Mouse (Mus musculus) liver, embryonic 11.5 days (tissue): Measurements from ENCODE around the gene Baz2b. TPM values are rescaled to one million over a fixed set of nuclear protein-coding genes. Genes with fewer than 3 reads are reported as not detected.

Experiments used
- ATAC-seq: fragments of 200-750 bp; cut with Nextera tagmentation; replicated peaks from 2 replicates; pipeline ENCODE4 v1.8.0; 2017; ENCODE audit warnings: moderate number of reproducible peaks, mild to moderate bottlenecking, moderate TSS enrichment, moderate library complexity; ENCODE audit not compliant: low FRiP score
- DNase-seq: peaks from one replicate; pipeline ENCODE4 v3.0.0-alpha.2; 2017; ENCODE audit warnings: low spot score
- H3K27ac ChIP-seq: fragments of 300-500 bp; sonication (generic); 2 replicates; pipeline ENCODE4 v1.5.1; 2014; ENCODE audit warnings: mild to moderate bottlenecking, low read depth, low read length, control low read depth
- H3K27me3 ChIP-seq: fragments of 300-500 bp; sonication (generic); replicated peaks from 2 replicates; pipeline ENCODE4 v1.6.1; 2014; ENCODE audit warnings: low read length, mixed read lengths; ENCODE audit not compliant: control insufficient read depth, insufficient read depth
- H3K36me3 ChIP-seq: fragments of 300-500 bp; sonication (generic); 2 replicates; pipeline ENCODE4 v1.6.1; 2014; ENCODE audit warnings: mild to moderate bottlenecking, low read length, moderate library complexity, mixed read lengths; ENCODE audit not compliant: control insufficient read depth, insufficient read depth
- H3K4me1 ChIP-seq: fragments of 300-500 bp; sonication (generic); replicated peaks from 2 replicates; pipeline ENCODE4 v1.6.1; 2014; ENCODE audit warnings: low read length, mixed read lengths; ENCODE audit not compliant: control insufficient read depth, insufficient read depth
- H3K4me2 ChIP-seq: fragments of 300-500 bp; sonication (generic); 2 replicates; pipeline ENCODE4 v1.6.1; 2014; ENCODE audit warnings: mild to moderate bottlenecking, control low read depth, moderate library complexity
- H3K4me3 ChIP-seq: fragments of 300-500 bp; sonication (generic); 2 replicates; pipeline ENCODE4 v1.5.1; 2014; ENCODE audit warnings: low read depth, low read length, control low read depth
- H3K9ac ChIP-seq: fragments of 300-500 bp; sonication (generic); 2 replicates; pipeline ENCODE4 v1.6.1; 2014; ENCODE audit warnings: low read depth, low read length, control low read depth
- H3K9me3 ChIP-seq: fragments of 300-500 bp; sonication (generic); 2 replicates; pipeline ENCODE4 v1.6.1; 2016; ENCODE audit warnings: low read length, inconsistent platforms, mixed read lengths; ENCODE audit not compliant: control insufficient read depth
- WGBS: fragments of 180-500 bp; shearing (Covaris S2); extraction: QIAGEN DNeasy Blood & Tissue Kit; methylation state at CpG from one replicate; pipeline ENCODE4 v1.1.7; 2014; 5-methylcytosine and 5-hydroxymethylcytosine counted together
- polyA plus RNA-seq: library from polyadenylated mRNA; unstranded; fragments of >200 nt; fragmentation: Nextera tagmentation; extraction: Ambion mirVana; gene quantifications from 2 replicates; pipeline ENCODE4 v1.2.1, GENCODE M21; 2014

The Baz2b gene
- polyA plus RNA-seq, 1 experiment from 2014 or later, result 35.2 TPM

- Histone ChIP-seq H3K4me1 (peaks cover 4% of the 10 kb centered on the region), H3K4me2 (no peak overlapping the region), H3K9ac (no peak overlapping the region), H3K27ac (no peak overlapping the region), H3K4me3 (no peak overlapping the region), H3K27me3 (no peaks in the 10 kb centered on the region), H3K36me3 (no peaks in the 10 kb centered on the region), H3K9me3 (no peaks in the 10 kb centered on the region)
- no peak for ATAC-seq
- no peak for DNase-seq
- 64% methylated on average over 5 of the region's 5 CpGs for WGBS
These were observed 138.7 kb downstream of the Baz2b start for GRCm38 (mm10) chr2:60070938-60071337.

DNA sequence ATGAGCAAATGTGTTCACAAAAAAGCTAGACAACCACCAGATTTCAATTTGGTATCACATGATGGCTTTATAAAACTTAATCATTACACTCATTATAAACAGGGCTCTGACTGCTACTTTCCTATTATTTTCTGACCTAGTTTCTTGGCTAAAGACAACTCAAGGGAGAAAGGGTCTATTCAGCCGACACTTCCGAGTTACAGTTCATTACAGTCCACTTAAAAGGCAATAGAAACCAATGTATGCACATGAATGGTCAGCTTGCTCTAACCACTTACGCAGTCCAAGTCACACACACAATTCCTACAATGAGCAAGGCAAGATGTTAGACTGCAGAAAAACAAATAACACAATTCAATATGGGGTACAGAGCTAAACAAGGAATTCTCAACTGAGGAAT is 141.2 kb downstream of the Baz2b start:
- no peaks in the 10 kb centered on the region; the same call in none of the 2 replicates for H3K4me1 ChIP-seq
- H3K9me3 ChIP-seq, result no peaks in the 10 kb centered on the region
- no peak overlapping the region for H3K9ac ChIP-seq
- H3K4me3 ChIP-seq, result no peak overlapping the region
- WGBS, result 87% methylated on average over 3 of the region's 3 CpGs
- H3K36me3 ChIP-seq, result no peaks in the 10 kb centered on the region
- DNase-seq (no peak), ATAC-seq (no peak)
- H3K27me3 ChIP-seq, result no peaks in the 10 kb centered on the region
- no peak overlapping the region for H3K27ac ChIP-seq
- H3K4me2 ChIP-seq, result no peak overlapping the region

DNA sequence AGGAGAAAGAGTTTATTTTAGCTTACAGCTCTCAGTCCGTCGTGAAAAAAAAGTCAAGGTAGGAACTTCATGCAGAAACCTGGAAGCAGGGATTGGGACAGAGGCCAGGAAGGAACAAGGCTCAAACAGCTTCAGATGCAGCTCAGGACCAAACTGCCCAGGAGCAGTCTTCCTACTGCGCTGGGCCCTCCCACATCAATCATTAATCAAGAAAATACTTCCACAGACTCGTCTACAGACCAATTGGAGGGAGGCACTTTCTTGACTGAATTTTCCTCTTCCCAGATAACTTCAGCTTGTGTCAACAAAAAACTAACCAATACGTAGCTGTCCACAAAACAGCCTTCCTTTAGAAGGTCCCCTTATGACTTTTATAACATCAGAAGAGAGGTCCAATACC is 144.2 kb downstream of the Baz2b start:
- H3K27me3 ChIP-seq, result no peaks in the 10 kb centered on the region
- WGBS, result 83% methylated on average over 5 of the region's 5 CpGs
- no peaks in the 10 kb centered on the region for H3K9me3 ChIP-seq
- no peaks in the 10 kb centered on the region for H3K36me3 ChIP-seq
- no peak overlapping the region for H3K4me3 ChIP-seq
- H3K4me1 ChIP-seq, result no peaks in the 10 kb centered on the region
- ATAC-seq (no peak), DNase-seq (no peak)
- H3K27ac ChIP-seq, result no peak overlapping the region
- H3K9ac ChIP-seq, result no peak overlapping the region
- H3K4me2 ChIP-seq, result no peak overlapping the region

- DNase-seq, result no peak
- no peaks in the 10 kb centered on the region for H3K27me3 ChIP-seq
- 87% methylated on average over 1 of the region's 1 CpGs for WGBS
- no peak overlapping the region for H3K27ac ChIP-seq
- H3K4me2 ChIP-seq, result no peak overlapping the region
- no peaks in the 10 kb centered on the region for H3K9me3 ChIP-seq
- H3K4me1 ChIP-seq, result peaks cover 4% of the 10 kb centered on the region
- no peak overlapping the region for H3K9ac ChIP-seq
- no peak overlapping the region for H3K4me3 ChIP-seq
- no peak for ATAC-seq
- H3K36me3 ChIP-seq, result no peaks in the 10 kb centered on the region
These were observed 149.4 kb downstream of the Baz2b start for GRCm38 (mm10) chr2:60060185-60060775.

- Histone ChIP-seq H3K27ac (no peak overlapping the region), H3K9ac (no peak overlapping the region), H3K36me3 (no peaks in the 10 kb centered on the region), H3K9me3 (no peaks in the 10 kb centered on the region), H3K4me3 (no peak overlapping the region), H3K4me1 (peaks cover 4% of the 10 kb centered on the region), H3K4me2 (no peak overlapping the region), H3K27me3 (no peaks in the 10 kb centered on the region)
- DNase-seq (no peak), ATAC-seq (peak; percentile 34; the same call in 1 of the 2 replicates)
- WGBS, result 91% methylated on average over 5 of the region's 5 CpGs
These were observed 150.3 kb downstream of the Baz2b start for GRCm38 (mm10) chr2:60059300-60059699.

- ATAC-seq (no peak), DNase-seq (no peak)
- no peaks in the 10 kb centered on the region for H3K36me3 ChIP-seq
- 57% methylated on average over 4 of the region's 4 CpGs for WGBS
- no peaks in the 10 kb centered on the region for H3K9me3 ChIP-seq
- no peaks in the 10 kb centered on the region for H3K27me3 ChIP-seq
- H3K4me3 ChIP-seq, result no peak overlapping the region
- H3K9ac ChIP-seq, result no peak overlapping the region
- H3K27ac ChIP-seq, result no peak overlapping the region
- peaks cover 6% of the 10 kb centered on the region for H3K4me1 ChIP-seq
- no peak overlapping the region for H3K4me2 ChIP-seq
These were observed 153.6 kb downstream of the Baz2b start for GRCm38 (mm10) chr2:60056043-60056442.

DNA sequence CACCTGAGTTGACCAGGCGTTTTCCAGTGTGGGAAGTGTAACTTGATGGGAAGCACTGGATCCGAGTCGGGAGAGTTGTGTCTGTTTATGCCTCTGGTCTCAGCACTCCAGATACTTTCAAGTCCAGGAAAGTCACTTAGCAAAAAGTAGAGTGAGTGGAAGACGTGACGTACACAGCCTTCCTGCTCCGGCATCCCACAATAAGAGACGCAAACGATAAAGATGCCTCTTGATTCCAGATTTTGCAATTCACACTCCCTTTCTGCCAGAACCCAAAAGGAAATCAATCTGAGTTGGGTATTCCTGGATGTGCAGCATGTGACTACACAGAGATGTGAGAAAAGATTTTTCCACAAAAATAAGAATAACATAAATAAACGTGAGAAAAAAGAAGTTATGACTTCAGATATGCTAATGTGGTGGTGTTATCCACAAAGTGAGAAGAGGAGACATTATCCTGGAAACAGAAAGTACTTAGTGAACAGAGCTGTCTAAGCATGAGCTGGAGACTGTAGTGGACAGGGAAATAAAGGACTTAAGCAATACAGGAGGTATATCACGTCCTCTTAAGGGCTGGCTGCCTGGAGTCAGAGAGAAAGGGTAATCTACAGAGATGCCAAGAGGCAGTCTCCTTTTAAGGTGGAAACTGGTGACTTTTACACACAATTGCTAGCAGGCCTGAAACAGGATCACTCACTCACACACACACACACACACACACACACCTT is 154.7 kb downstream of the Baz2b start:
- H3K4me3 ChIP-seq, result no peak overlapping the region
- H3K9ac ChIP-seq, result no peak overlapping the region
- 79% methylated on average over 10 of the region's 10 CpGs for WGBS
- H3K4me1 ChIP-seq, result peaks cover 11% of the 10 kb centered on the region
- no peaks in the 10 kb centered on the region for H3K9me3 ChIP-seq
- H3K27me3 ChIP-seq, result no peaks in the 10 kb centered on the region
- no peak overlapping the region for H3K4me2 ChIP-seq
- no peak overlapping the region for H3K27ac ChIP-seq
- DNase-seq (no peak), ATAC-seq (no peak)
- H3K36me3 ChIP-seq, result no peaks in the 10 kb centered on the region

GRCm38 (mm10) chr2:60053222-60054010 is 156.2 kb downstream of the Baz2b start:
- no peak overlapping the region for H3K9ac ChIP-seq
- no peak overlapping the region for H3K4me3 ChIP-seq
- WGBS, result 85% methylated on average over 11 of the region's 11 CpGs
- H3K4me1 ChIP-seq, result peaks cover 7% of the 10 kb centered on the region; the same call in 1 of the 2 replicates
- ATAC-seq (no peak), DNase-seq (no peak)
- no peak overlapping the region for H3K27ac ChIP-seq
- no peaks in the 10 kb centered on the region for H3K27me3 ChIP-seq
- no peaks in the 10 kb centered on the region for H3K36me3 ChIP-seq
- H3K9me3 ChIP-seq, result no peaks in the 10 kb centered on the region
- no peak overlapping the region for H3K4me2 ChIP-seq
